Mouse (Mus musculus) cerebellum, adult 2 months (tissue): Measurements from ENCODE around the gene 4933416C03Rik.

ENCODE experiments used
- CTCF ChIP-seq: fragments of 200-500 bp; IDR thresholded peaks from 2 replicates; pipeline ENCODE4 v1.5.1; 2011; ENCODE audit warnings: low read depth, mild to moderate bottlenecking, control low read depth, low read length, moderate library complexity, borderline replicate concordance; ENCODE audit not compliant: insufficient read depth
- POLR2A ChIP-seq: fragments of 200-500 bp; IDR thresholded peaks from 2 replicates; pipeline ENCODE4 v1.6.1; 2011; ENCODE audit warnings: low read length, control low read depth, borderline replicate concordance; ENCODE audit not compliant: insufficient read depth

- no peak for TF ChIP-seq CTCF
- no peak for TF ChIP-seq POLR2A
These were observed 16.7 kb upstream of the 4933416C03Rik start for GRCm38 (mm10) chr10:116130401-116130800.
